Mouse (Mus musculus): ENCODE measurements around the gene Btbd35f25. TPM values are rescaled to one million over a fixed set of nuclear protein-coding genes. Genes with fewer than 3 reads are reported as not detected.

Gene Btbd35f25
- not detected for polyA plus RNA-seq (2014; fragmentation: Illumina TruSeq; extraction: RNeasy Lipid Tissue Mini Kit (QIAGEN cat#74804); ENCODE audit: low read depth, low replicate concordance)

DNA sequence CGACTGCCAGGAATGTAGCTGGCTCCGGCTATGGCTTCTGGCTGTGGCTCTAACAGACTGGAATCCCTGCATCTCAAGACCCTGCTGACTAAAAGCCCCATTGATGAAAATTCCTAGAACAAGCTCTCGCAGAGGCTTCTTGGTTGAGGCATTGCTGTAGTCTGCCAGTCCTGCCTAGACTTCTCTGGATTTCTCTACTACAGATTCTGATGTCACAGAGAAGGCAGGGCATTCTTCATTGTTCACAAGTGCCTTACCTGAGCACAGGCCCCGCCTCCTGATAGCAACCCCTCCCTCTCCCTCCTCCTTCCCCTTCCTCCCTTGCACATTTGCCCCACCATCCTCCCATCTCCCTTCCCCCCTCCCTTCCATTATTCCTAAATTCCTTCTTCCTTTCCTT lies at the start of gene Btbd35f25:
Gene Btbd35f25, minus strand, starts transcription at position 101 of the 400 bp plus-strand sequence.

Other genes with a start within 250 kb of the Btbd35f25 start
- gene Gm21883, start 142.9 kb downstream of the Btbd35f25 start, polyA plus RNA-seq (2014; fragmentation: Illumina TruSeq; extraction: RNeasy Lipid Tissue Mini Kit (QIAGEN cat#74804); ENCODE audit: low read depth, low replicate concordance), result not detected
- not detected for gene Spin2e, start 98.2 kb downstream of the Btbd35f25 start, polyA plus RNA-seq (2014; fragmentation: Illumina TruSeq; extraction: RNeasy Lipid Tissue Mini Kit (QIAGEN cat#74804); ENCODE audit: low read depth, low replicate concordance)
- not detected for gene Gm21637, start 244.9 kb upstream of the Btbd35f25 start, polyA plus RNA-seq (2014; fragmentation: Illumina TruSeq; extraction: RNeasy Lipid Tissue Mini Kit (QIAGEN cat#74804); ENCODE audit: low read depth, low replicate concordance)

All from adrenal gland, adult 10 weeks (tissue).